Mouse (Mus musculus) kidney, adult 2 months (tissue): Measurements from ENCODE around the gene Esrrg.

ENCODE experiments used
- CTCF ChIP-seq: fragments of 200-500 bp; conservative IDR thresholded peaks from 2 replicates; pipeline ENCODE4 v1.5.1; 2011; ENCODE audit warnings: low read depth, mild to moderate bottlenecking, control low read depth, low read length, moderate library complexity, mixed read lengths; ENCODE audit not compliant: insufficient read depth, insufficient read length
- POLR2A ChIP-seq: fragments of 200-500 bp; IDR thresholded peaks from one replicate; pipeline ENCODE4 v1.6.1; 2011; ENCODE audit warnings: low read depth, low read length, control low read depth

GRCm38 (mm10) chr1:187999121-187999520, 390.5 kb downstream of the Esrrg start:
- TF ChIP-seq CTCF (no peak), POLR2A (no peak)
